Mouse (Mus musculus) cerebellum, adult 9-10 months (tissue): Measurements from ENCODE around the gene Gpam.
"Not testable (repeated sequence)": the region's sequence is repeated elsewhere in the genome, so short reads cannot be mapped to it uniquely, and the experiment has no call there.

Source experiments
- DNase-seq: peaks from one replicate; pipeline ENCODE4 v3.0.0; 2022

Gene Gpam

DNA sequence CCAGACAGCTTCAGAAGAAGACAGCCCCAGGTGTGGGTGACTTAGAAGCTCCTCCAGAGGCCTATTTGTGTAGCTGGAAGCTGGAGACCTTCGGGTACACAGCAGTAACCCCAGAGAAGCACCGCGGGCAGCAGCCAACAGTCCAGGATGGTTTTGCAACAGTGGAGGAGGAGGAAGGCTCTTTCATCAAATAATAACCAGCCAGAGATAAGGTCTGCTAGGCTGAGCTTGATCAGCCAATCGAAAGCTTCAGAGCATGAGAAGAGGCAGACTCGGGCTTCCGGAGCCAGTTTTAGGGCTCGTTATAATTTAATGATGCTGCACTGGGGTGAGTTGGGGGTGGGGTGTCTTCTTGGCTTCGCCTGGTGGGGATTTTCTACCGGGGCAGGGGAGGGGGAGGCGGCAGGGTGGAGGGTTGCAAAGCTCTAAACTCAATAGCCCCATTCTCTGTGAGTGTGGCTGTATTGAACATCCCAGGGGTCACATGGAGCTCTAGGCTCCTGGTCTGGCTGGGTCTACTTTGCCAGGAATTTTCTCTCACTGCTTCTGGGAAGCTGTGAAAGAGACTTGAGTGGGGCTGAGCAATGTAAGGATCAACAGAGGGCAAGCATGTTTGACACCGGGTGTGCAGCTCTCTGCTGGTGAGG, at the start of gene Gpam:
Gene Gpam, minus strand, starts transcription at position 167 of the 647 bp plus-strand sequence.
- DNase-seq = no peak

- DNase-seq = no peak
Observed at GRCm38 (mm10) chr19:55171585-55171984, 44.5 kb upstream of the Gpam start.

DNA sequence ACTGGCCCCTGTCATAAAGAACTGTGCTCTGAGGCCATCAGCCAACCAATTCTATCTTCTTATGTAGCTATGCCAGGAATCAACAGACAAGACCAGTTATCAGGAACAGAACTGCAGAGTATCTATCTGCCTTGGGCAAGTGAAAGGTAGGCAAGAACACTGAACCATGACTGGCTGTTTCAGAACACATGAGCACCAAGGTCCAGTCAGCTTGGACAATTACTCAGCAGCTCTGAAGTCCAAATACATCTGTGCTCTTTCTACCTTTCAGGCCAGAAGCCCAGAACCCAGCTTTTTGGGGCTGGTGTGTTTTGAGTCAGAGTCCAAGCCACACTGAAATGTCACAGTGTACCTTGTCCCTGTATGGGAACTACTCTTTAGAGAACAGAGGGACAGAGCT, 43.4 kb upstream of the Gpam start:
- no peak for DNase-seq

- not testable (repeated sequence) for DNase-seq
Observed at GRCm38 (mm10) chr19:55169236-55169729, 42.2 kb upstream of the Gpam start.

- no peak for DNase-seq
Observed at GRCm38 (mm10) chr19:55168360-55168759, 41.3 kb upstream of the Gpam start.

- no peak for DNase-seq
Observed at GRCm38 (mm10) chr19:55167741-55168140, 40.7 kb upstream of the Gpam start.

- no peak for DNase-seq
Observed at GRCm38 (mm10) chr19:55166741-55167140, 39.7 kb upstream of the Gpam start.

GRCm38 (mm10) chr19:55165954-55166353, 38.9 kb upstream of the Gpam start:
- DNase-seq = no peak

DNA sequence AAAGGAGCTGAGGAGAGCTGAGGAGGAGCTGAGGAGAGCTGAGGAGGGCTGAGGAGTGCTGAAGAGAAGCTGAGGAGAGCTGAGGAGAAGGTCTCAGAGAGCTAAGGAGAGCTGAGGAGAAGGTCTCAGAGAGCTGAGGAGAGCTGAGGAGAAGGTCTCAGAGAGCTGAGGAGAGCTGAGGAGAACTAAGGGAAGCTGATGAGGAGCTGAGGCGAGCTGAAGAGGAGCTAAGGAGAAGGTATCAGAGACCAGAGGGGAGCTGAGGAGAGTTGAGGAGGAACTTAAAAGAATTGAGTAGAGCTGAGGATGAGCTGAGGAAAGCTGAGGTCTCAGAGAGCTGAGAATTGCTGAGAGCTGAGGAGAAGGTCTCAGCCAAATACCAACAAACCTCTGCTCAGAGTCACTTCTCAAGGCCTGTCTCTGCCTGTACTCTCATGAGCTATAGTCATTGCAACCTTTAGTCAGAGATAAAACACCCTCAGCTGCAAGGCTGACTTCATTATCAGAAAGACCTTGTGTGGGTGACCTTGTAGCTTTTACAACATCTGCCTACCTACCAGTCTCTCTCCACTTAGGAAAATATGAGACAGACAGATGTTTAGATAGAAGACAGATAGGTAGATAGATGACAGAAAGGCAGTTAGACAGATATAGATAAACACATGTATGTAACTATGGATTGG, 38.3 kb upstream of the Gpam start:
- no peak for DNase-seq

DNA sequence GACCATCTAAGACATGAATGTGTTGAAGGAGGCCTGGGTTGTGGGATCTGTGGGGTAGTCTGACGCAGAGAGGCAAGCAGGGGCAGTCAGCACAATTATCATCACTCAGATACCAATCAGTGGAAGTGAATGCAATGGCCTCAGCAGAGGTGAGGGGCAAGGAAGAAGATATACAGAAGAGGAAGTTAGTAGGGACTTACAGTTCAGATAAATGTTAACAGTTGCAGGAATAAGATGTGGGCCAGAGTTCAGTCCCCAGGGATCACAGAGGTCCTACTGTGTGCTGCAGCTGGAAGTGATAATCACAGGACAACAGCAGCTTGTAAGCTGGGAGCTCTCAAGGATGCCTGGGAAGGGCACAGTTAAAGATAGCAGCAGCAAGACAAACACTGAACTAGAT, 37.1 kb upstream of the Gpam start:
- DNase-seq = no peak

DNA sequence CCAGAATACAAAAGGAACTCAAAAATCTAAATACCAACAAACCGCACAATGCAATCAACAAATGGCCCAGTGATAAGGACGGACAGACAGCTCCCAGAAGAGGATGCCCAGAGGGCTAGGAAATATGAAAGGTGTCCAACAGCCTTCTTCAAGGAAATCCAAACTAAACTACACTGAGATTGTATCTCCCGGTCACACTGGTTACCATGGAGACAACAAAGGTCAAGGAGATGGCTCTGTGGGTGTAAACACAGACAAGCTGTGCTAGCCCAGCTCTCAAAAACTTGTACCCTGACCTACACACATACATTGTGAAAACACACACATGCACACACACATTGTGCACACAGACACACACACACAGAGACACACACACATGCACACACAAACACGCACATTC, 35.2 kb upstream of the Gpam start:
- no peak for DNase-seq

- DNase-seq = no peak
Observed at GRCm38 (mm10) chr19:55159826-55160225, 32.8 kb upstream of the Gpam start.

- no peak for DNase-seq
Observed at GRCm38 (mm10) chr19:55158606-55159005, 31.6 kb upstream of the Gpam start.

DNA sequence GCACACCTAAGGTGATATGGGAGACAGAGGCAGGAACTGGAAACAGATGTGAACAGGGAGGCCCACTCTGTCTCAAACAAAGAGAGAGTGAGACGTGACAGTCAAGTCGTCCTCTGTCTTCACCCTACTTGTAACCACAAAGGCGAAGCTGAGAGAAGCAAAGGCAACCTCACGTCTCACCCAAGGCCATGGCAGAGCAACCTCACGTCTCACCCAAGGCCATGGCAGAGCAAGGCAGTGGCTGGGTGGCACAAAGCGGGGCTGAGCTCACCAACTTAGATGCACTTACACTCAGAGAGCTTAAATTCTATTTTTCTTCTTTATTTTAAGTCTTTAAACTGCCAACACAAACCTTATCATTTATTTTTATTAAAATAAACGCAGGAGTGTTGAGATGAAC, 30.0 kb upstream of the Gpam start:
- DNase-seq = no peak

DNA sequence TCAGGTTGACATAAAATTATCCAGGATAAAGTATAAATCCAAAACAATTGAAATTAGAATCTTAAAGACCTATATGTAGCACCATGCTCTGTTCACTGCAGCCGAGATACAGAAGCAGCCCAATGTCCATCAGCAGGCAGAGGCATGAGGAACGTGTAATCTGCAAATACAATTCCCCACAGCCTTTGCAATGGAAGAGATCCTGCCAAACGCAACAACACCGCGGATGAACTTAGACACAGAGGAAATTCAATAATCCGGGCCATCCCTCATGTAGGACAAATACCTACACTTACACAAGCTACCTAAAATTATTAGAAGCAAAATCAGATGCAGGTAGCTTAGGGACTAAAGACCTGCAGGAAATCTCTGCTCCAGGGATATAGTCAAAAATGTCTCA, 25.9 kb upstream of the Gpam start:
- no peak for DNase-seq

- not testable (repeated sequence) for DNase-seq
Observed at GRCm38 (mm10) chr19:55152274-55152673, 25.2 kb upstream of the Gpam start.

GRCm38 (mm10) chr19:55149646-55150045, 22.6 kb upstream of the Gpam start:
- no peak for DNase-seq

GRCm38 (mm10) chr19:55148109-55148508, 21.1 kb upstream of the Gpam start:
- no peak for DNase-seq

DNA sequence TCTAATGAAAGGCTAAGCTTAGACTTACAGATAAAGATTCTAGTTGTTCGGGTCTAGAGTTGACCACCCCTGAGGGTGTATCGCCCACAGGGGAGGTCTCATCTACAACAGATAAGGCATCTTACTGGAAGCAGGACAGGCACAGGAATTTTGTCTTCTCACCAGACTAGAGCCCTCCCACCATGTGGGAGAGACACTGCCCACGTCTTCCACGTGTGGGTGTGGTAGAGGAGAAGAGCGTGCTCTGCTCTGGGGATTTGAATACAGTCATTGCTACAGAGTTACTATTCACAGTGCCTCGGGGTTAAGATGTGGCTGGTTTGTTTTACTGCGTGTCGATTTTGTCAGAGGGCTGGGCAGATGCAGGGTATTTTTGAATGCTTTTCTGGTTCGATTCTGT, 20.5 kb upstream of the Gpam start:
- DNase-seq = no peak

- DNase-seq = no peak
Observed at GRCm38 (mm10) chr19:55145136-55145535, 18.1 kb upstream of the Gpam start.

DNA sequence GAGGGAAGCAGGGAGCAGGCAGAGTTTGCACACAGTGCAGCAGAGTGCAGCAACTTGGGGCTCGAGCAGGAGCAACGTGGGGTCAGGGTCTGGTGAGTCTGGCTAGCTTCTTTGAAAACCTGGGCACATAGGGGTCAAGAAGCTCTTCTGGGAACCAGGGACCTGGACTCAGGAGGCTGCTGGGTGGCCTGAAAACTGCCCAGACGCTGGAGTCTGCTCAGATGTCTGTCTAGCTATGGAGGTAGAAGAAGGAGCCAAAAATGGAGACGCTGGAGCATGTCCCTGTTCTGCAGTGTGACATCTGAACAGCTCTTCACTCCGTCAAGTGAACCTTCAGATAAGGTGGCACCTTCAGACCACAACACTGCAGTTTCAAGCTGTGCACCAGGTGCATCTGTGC, 17.7 kb upstream of the Gpam start:
- no peak for DNase-seq

GRCm38 (mm10) chr19:55143391-55144300, 16.6 kb upstream of the Gpam start:
- DNase-seq = no peak

- no peak for DNase-seq
Observed at GRCm38 (mm10) chr19:55139301-55139700, 12.3 kb upstream of the Gpam start.

- no peak for DNase-seq
Observed at GRCm38 (mm10) chr19:55138506-55138905, 11.5 kb upstream of the Gpam start.
